Mouse (Mus musculus) testis, adult 2 months (tissue): ENCODE measurements around the gene Inpp5k. TPM values are rescaled to one million over a fixed set of nuclear protein-coding genes. Genes with fewer than 3 reads are reported as not detected.

ENCODE experiments used
- H3K27ac ChIP-seq: fragments of 200-500 bp; 2 replicates; pipeline ENCODE4 v1.5.1; 2012; ENCODE audit warnings: low read depth, low read length; ENCODE audit not compliant: control insufficient read depth, insufficient read depth
- H3K27me3 ChIP-seq: fragments of 200-500 bp; 2 replicates; pipeline ENCODE4 v1.6.1; 2012; ENCODE audit warnings: mild to moderate bottlenecking, low read length, moderate library complexity; ENCODE audit not compliant: control insufficient read depth, insufficient read depth
- H3K36me3 ChIP-seq: fragments of 200-500 bp; 2 replicates; pipeline ENCODE4 v1.6.1; 2012; ENCODE audit warnings: mild to moderate bottlenecking, low read length; ENCODE audit not compliant: control insufficient read depth, insufficient read depth
- H3K4me1 ChIP-seq: fragments of 200-500 bp; 2 replicates; pipeline ENCODE4 v1.6.1; 2012; ENCODE audit warnings: low read length; ENCODE audit not compliant: control insufficient read depth, insufficient read depth
- H3K4me3 ChIP-seq: fragments of 200-500 bp; 2 replicates; pipeline ENCODE4 v1.5.1; 2012; ENCODE audit warnings: low read depth, mild to moderate bottlenecking, low read length, moderate library complexity, mixed read lengths; ENCODE audit not compliant: control insufficient read depth
- CTCF ChIP-seq: fragments of 200-500 bp; IDR thresholded peaks from 2 replicates; pipeline ENCODE4 v1.5.1; 2012; ENCODE audit warnings: low read depth, mild to moderate bottlenecking, inconsistent platforms, low read length, moderate library complexity; ENCODE audit not compliant: control insufficient read depth, insufficient read depth, insufficient replicate concordance
- POLR2A ChIP-seq: fragments of 200-500 bp; IDR thresholded peaks from 2 replicates; pipeline ENCODE4 v1.6.1; 2012; ENCODE audit warnings: low read depth, mild to moderate bottlenecking, inconsistent platforms, low read length, moderate library complexity; ENCODE audit not compliant: control insufficient read depth
- polyA plus RNA-seq: library from polyadenylated mRNA; depleted of rRNA; stranded (reverse); fragments of >200 nt; gene quantifications from 2 replicates; pipeline ENCODE4 v1.2.3, GENCODE M21; 2012

Inpp5k gene
- polyA plus RNA-seq, 1 experiment, result 128 TPM

DNA sequence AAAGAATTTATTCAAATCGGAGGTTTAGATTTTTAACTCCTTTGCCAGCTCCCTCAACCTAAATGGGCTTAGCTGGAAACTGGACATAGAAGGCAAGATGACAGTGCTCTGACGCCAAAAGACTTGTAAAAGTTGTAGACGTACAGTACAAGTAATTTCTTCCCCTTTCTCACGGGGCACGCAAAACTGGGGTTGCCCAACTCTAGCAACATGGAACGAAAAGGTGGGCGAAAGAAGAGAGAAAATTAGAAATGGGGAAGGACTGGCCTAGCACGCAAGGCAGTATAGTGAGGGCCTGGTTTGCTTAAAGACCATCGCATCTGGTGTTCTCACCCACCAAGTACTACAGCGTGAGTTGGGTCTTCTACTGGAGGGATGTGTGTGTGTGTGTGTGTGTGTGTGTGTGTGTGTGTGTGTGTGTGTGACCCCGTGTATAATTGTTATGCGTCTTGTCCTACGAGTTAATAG lies 20.2 kb downstream of the Inpp5k start:
- peaks cover 50% of the 10 kb centered on the region for H3K4me1 ChIP-seq
- no peaks in the 10 kb centered on the region for H3K36me3 ChIP-seq
- H3K27ac ChIP-seq, result peak overlapping the region; percentile 59
- peak overlapping the region; percentile 90 for H3K4me3 ChIP-seq
- no peak for TF ChIP-seq POLR2A
- TF ChIP-seq CTCF, result no peak
- no peaks in the 10 kb centered on the region for H3K27me3 ChIP-seq

DNA sequence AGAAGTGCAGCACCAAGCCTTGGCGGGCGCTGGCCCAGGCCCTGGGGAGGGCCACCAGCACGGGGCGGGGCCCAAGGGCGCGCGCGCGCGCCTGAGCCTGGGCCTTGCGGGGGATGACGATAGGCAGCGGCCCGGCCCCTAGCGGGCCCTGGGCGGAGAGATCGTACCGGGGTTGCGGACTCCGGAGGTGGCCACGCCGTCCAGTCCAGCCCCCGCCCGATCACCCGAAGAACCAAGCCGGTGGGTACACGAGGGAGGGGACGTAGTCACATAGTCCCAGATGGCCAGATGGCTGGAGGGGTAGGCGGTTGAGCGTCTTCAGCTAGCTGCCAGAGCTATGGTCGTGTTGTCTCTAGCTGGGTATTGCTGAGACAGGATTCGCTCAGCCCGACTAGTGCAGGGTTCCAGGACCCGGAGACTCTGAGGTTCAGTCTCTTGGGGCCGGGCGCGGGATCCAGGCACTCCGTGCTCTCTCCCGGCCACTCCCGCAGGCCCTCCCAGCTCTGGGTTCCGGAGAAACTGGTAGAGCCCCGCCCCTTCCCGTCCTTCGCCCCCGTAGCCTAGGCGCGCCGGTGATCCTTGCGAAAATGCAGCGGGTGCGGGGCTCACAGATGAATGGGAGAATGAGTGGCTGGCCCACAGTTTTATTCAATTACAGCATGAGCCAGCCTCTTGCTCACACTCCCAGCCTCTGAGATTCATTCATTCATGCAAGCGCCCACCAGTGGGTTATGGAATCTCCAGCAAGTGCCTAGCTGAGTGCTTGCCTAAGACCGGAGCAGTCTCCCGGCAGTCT lies 20.8 kb downstream of the Inpp5k start:
- H3K27ac ChIP-seq, result peak overlapping the region; percentile 91
- peaks cover 55% of the 10 kb centered on the region for H3K4me1 ChIP-seq
- no peaks in the 10 kb centered on the region for H3K27me3 ChIP-seq
- H3K36me3 ChIP-seq, result no peaks in the 10 kb centered on the region
- H3K4me3 ChIP-seq, result peak overlapping the region; percentile 90
- TF ChIP-seq CTCF (no peak), POLR2A (no peak)

GRCm38 (mm10) chr11:75652222-75652941 lies 21.6 kb downstream of the Inpp5k start:
- H3K4me3 ChIP-seq, result peak overlapping the region; percentile 90
- peaks cover 63% of the 10 kb centered on the region for H3K4me1 ChIP-seq
- TF ChIP-seq CTCF (no peak), POLR2A (no peak)
- no peaks in the 10 kb centered on the region for H3K27me3 ChIP-seq
- H3K27ac ChIP-seq, result peak overlapping the region; percentile 52
- H3K36me3 ChIP-seq, result no peaks in the 10 kb centered on the region

DNA sequence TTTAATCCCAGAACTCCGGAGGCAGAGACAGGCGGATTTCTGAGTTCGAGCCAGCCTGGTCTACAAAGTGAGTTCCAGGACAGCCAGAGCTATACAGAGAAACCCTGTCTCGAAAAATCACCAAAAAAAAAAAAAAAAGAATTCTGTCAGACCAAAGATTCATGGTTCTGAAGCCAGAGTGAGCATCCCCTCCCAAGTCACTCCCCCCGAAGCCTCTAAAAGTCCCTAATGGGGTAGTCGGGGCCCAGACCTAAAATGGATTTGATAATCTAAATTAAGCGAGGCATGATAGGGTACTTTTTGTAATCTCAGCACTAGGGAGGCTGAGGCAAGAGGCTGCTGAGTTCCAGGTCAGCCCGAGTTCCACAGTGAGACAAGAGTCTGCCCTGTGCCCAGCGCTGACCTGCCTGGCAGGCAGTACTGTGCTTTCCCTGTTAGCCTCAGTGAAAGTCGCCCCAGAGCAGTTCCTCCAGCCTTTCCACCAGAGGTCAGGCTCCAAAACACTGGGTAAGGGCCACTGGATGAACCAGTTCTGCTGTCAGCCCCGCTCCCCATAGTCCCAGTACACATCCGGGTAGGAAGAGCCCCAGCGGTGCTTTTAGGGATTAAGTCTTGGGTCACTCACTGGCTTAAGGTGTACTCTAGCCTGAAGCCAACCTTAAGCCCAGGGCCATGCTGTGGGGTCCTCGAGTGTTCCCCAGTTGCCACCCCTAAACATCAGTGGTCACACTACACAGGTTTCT lies 22.3 kb downstream of the Inpp5k start:
- H3K27ac ChIP-seq, result peak overlapping the region; percentile 64
- H3K4me1 ChIP-seq, result peaks cover 64% of the 10 kb centered on the region
- no peaks in the 10 kb centered on the region for H3K36me3 ChIP-seq
- no peaks in the 10 kb centered on the region for H3K27me3 ChIP-seq
- TF ChIP-seq CTCF, result no peak
- TF ChIP-seq POLR2A, result no peak
- peak overlapping the region; percentile 70 for H3K4me3 ChIP-seq

DNA sequence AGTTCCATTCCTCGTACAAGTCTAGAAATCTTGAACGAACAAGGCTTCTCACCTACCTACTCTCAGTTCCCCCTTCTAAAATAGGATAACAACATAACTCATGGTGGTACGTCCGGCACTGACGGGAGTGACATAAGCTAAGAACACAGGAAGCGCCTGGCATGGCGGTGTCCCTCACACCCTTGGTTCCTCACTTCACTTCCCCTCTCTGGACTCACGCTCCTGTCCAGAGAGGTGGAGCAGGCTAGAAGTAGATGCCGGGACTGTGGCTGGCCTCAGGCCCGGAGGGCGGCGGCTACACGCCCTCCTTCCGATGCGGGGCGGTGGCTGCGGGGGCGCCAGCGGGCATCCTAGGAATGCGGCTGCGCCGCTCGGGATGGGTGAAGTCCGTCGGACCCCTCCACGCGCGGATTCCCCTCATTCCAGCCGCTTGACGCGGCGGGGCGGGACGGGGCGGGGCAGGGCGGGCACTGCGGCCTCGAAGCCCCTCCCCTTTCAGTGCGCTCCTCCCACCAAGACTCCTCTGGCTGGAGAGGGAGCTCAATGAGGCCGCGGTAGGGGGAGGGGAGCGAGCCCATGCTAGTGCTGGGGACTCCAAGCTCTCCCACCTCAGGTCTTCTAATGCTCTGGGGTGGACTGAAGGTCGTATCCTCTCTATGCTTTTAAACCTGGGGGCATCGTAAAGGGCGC lies 23.1 kb downstream of the Inpp5k start:
- no peaks in the 10 kb centered on the region for H3K27me3 ChIP-seq

GRCm38 (mm10) chr11:75654471-75655390 lies 23.9 kb downstream of the Inpp5k start:
- H3K4me3 ChIP-seq, result peak overlapping the region; percentile 81
- peak overlapping the region; percentile 80 for H3K27ac ChIP-seq
- no peaks in the 10 kb centered on the region; the same call in 1 of the 2 replicates for H3K36me3 ChIP-seq
- H3K27me3 ChIP-seq, result no peaks in the 10 kb centered on the region
- no peak for TF ChIP-seq POLR2A
- TF ChIP-seq CTCF, result no peak
- H3K4me1 ChIP-seq, result peaks cover 64% of the 10 kb centered on the region

More for the DNA sequence above, 23.1 kb downstream of the Inpp5k start:
- peak overlapping the region; percentile 70 for H3K4me3 ChIP-seq
- peak overlapping the region; percentile 64 for H3K27ac ChIP-seq
- peaks cover 64% of the 10 kb centered on the region for H3K4me1 ChIP-seq
- TF ChIP-seq POLR2A (no peak), CTCF (no peak)
- no peaks in the 10 kb centered on the region for H3K36me3 ChIP-seq
